Mouse (Mus musculus): Measurements from ENCODE around the gene Wdr25.
A peak's percentile ranks its signal among the peaks of the same experiment; 100 is the strongest.

Wdr25 gene

GRCm38 (mm10) chr12:108894432-108894816 is 993 bp downstream of the Wdr25 start:
- DNase-seq (ENCODE audit: low spot score in 2 of 2) = no peak

GRCm38 (mm10) chr12:108896006-108896405 is 2.6 kb downstream of the Wdr25 start:
- no peak for DNase-seq (ENCODE audit: low spot score in 2 of 2)

- DNase-seq (ENCODE audit: low spot score in 2 of 2) = no peak
Measured at GRCm38 (mm10) chr12:108901346-108901745, 7.9 kb downstream of the Wdr25 start.

- peak; percentile 40 to 67 for DNase-seq (ENCODE audit: low spot score in 2 of 2)
Measured at GRCm38 (mm10) chr12:108902940-108903339, 9.5 kb downstream of the Wdr25 start.

GRCm38 (mm10) chr12:108903600-108904275 is 10.3 kb downstream of the Wdr25 start:
- DNase-seq (ENCODE audit: low spot score in 2 of 2) = peak; percentile 43 to 88

- DNase-seq (ENCODE audit: low spot score in 2 of 2) = no peak
Measured at GRCm38 (mm10) chr12:108904276-108904653, 10.8 kb downstream of the Wdr25 start.

- DNase-seq (ENCODE audit: low spot score in 2 of 2) = no peak
Measured at GRCm38 (mm10) chr12:108905620-108906302, 12.3 kb downstream of the Wdr25 start.

- DNase-seq (ENCODE audit: low spot score in 2 of 2) = no peak
Measured at GRCm38 (mm10) chr12:108906398-108906797, 13.0 kb downstream of the Wdr25 start.

GRCm38 (mm10) chr12:108909846-108910433 is 16.5 kb downstream of the Wdr25 start:
- DNase-seq (ENCODE audit: low spot score in 2 of 2) = no peak

GRCm38 (mm10) chr12:108912442-108912841 is 19.0 kb downstream of the Wdr25 start:
- no peak for DNase-seq (ENCODE audit: low spot score in 2 of 2)

GRCm38 (mm10) chr12:108914198-108914597 is 20.8 kb downstream of the Wdr25 start:
- no peak for DNase-seq (ENCODE audit: low spot score in 2 of 2)

- no peak for DNase-seq (ENCODE audit: low spot score in 2 of 2)
Measured at GRCm38 (mm10) chr12:108914709-108915340, 21.4 kb downstream of the Wdr25 start.

GRCm38 (mm10) chr12:108915893-108916292 is 22.5 kb downstream of the Wdr25 start:
- DNase-seq (ENCODE audit: low spot score in 2 of 2) = peak in 1 of 2 experiments; percentile 76

- no peak for DNase-seq (ENCODE audit: low spot score in 2 of 2)
Measured at GRCm38 (mm10) chr12:108916447-108917042, 23.1 kb downstream of the Wdr25 start.

- no peak for DNase-seq (ENCODE audit: low spot score in 2 of 2)
Measured at GRCm38 (mm10) chr12:108917509-108917908, 24.1 kb downstream of the Wdr25 start.

GRCm38 (mm10) chr12:108918753-108919152 is 25.3 kb downstream of the Wdr25 start:
- no peak for DNase-seq (ENCODE audit: low spot score in 2 of 2)

GRCm38 (mm10) chr12:108926606-108927111 is 33.2 kb downstream of the Wdr25 start:
- DNase-seq (ENCODE audit: low spot score in 2 of 2) = no peak

- no peak for DNase-seq (ENCODE audit: low spot score in 2 of 2)
Measured at GRCm38 (mm10) chr12:108928249-108928648, 34.8 kb downstream of the Wdr25 start.

GRCm38 (mm10) chr12:108929475-108929874 is 36.0 kb downstream of the Wdr25 start:
- no peak for DNase-seq (ENCODE audit: low spot score in 2 of 2)

- no peak for DNase-seq (ENCODE audit: low spot score in 2 of 2)
Measured at GRCm38 (mm10) chr12:108931341-108932053, 38.1 kb downstream of the Wdr25 start.

- DNase-seq (ENCODE audit: low spot score in 2 of 2) = no peak
Measured at GRCm38 (mm10) chr12:108932113-108932512, 38.7 kb downstream of the Wdr25 start.

Data from left cerebral cortex, adult 9 months (tissue).